Mouse (Mus musculus) ES-Bruce4 (cell line): ENCODE data around the gene Polg.

ENCODE experiments used
- CTCF ChIP-seq: IDR thresholded peaks from one replicate; pipeline ENCODE4 v1.8.1; 2011; ENCODE audit warnings: low read depth, low read length
- POLR2A ChIP-seq: IDR thresholded peaks from one replicate; pipeline ENCODE4 v1.8.1; 2011; ENCODE audit warnings: low read length; ENCODE audit not compliant: insufficient read depth

GRCm38 (mm10) chr7:79464776-79465420 lies 1.3 kb downstream of the Polg start:
- TF ChIP-seq POLR2A = no peak
- no peak for TF ChIP-seq CTCF
